Mouse (Mus musculus): ENCODE results near the gene Prickle4.
A peak's percentile ranks its signal among the peaks of the same experiment; 100 is the strongest.

Prickle4 gene

DNA sequence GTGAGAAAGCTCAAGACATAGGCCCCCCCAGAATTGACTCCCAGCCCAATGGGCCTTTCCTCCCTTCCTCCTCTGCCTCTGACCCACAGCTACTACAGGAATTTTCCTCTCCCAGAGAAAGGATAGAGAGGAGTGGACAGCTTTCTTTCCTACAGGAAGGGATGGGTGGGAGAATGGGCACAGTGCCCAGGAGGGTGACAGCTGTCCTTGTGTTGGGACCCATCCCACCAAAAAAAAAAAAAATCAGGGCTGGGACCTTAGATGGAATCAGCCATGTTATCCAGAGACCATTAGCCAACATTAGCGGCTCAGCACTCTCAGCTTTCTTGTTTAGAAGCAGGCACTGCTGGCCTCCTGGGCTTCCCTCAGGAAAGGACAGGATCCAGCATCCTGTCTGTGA lies 11.7 kb upstream of the Prickle4 start:
- DNase-seq (ENCODE audit: low read depth, low spot score) = no peak

DNA sequence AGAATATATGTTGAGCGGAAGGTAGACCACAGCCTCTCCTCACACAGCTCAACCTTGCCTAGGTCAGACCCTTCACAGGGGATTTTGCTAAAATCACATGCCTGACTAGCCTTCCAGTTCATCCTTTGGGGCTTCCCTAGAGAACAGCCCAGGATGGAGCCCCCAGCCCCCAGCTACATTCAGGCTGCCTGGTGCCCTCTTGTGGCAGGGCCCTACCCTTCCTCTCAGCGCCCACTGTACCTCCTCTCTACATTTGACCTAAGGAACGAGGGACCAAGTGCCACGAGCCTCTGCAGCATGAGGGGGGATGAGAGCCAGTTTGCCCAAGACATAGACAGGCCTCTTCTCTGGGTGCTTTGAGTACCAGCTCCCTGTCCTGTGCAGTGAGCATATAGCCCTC lies 10.2 kb upstream of the Prickle4 start:
- DNase-seq (ENCODE audit: low read depth, low spot score) = no peak

DNA sequence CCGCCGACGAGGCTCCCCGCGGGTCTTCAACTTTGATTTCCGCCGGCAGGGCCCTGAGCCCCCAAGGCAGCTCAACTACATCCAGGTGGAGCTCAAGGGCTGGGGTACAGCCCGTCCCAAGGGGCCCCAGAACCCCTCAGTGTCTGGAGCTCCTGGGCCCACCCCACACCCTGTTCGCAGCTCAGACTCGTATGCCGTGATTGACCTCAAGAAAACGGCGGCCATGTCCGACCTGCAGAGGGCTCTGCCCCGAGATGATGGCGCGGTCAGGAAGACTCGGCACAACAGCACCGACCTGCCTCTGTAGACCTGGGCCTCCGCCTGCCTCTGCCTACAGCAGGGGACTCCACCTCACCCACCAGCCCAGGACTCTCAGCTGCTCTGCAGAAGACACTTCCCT lies 9.0 kb upstream of the Prickle4 start:
- DNase-seq (ENCODE audit: low read depth, low spot score) = no peak

DNA sequence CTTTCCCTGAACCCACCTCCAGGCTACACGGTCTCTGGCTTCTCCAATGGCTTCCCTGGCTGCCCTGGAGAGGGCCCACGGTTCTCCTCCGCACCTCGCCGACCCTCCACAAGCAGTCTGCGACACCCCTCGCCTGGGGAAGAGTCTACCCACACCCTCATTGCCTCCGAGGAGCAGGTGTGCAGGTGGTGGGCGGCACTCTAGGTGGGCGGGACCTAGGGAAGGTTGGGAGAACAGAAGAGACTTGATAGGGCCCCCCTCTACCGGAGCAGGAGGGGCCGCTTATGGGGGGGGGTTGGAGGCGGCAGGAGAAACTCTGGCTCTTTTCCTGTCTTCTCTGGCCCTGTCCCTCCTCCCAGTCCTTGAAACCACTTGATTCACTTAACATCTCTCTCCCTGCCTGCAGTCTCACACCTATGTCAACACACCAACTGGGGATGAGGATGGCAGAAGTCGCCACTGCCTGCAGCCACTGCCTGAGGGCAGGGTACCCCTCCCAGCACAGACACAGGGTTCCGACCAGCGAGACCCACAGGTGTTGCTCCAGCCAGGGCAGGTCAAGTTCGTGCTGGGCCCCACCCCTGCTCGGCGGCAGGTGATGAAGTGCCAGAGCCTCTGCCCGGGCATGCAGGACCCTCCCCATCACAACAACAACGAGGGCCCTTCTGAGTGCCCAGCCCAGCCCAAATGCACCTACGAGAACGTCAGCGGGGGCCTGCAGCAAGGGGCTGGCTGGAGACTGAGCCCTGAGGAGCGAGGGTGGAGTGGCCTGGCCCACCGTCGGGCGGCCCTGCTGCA lies 8.2 kb upstream of the Prickle4 start:
- DNase-seq (ENCODE audit: low read depth, low spot score) = no peak

DNA sequence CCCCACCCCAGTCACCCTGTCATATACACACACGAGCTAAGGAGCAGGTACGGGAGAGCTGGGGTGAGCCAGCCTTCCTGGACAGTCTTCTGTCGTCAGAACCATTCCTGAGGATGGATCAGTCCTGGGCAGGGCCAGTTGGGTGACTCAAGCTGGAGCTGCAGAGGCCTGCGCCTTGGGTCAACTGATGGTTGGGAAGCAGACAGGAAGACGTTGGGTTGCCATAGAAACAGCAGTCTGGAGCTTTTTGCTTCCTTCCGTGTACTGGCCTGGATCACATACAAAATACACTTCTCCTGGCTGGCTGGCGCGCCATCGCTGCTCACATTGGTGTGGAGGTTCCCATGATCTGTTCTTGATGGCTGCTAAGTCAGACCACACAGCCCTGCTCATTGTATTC lies 7.3 kb upstream of the Prickle4 start:
- no peak for DNase-seq (ENCODE audit: low read depth, low spot score)

DNA sequence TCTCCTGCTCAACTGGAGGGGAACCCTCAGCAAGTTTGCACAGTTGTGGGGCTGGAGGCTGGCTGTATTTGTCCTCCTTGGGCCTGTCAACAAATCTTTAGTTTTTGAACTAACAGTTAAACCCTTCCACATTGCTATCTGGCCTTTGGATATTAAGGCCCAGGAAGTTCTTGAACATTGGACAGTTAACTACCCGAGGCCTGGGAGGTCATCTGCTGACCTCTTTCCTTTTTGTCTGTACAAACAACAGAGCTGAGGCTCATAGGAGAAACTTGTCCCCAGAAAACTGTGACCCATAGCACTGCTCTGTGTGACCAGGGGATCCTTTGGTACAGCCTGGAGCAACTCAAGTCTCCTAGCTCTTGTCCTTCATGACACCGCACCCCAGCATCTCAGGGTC lies 4.5 kb upstream of the Prickle4 start:
- DNase-seq (ENCODE audit: low read depth, low spot score) = no peak

DNA sequence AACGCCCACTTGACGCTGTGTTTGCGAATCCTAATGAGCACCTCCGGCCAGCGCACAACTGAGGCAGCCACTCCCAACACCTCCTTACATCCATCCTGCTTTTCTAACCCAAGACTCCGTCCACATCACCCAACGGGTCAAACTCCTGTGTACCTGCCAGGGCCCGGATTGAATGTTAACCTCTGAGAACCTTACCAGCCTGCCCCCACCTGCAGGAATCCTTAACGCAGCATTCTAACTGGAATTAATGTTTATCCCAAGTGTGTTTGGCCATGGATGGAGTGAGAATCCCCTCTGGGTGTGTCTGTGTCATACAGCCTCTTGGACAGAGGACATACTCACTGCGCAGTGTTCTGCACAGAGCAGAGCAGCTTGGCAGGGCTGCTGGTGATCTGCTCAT lies 3.6 kb upstream of the Prickle4 start:
- DNase-seq (ENCODE audit: low read depth, low spot score) = no peak

DNA sequence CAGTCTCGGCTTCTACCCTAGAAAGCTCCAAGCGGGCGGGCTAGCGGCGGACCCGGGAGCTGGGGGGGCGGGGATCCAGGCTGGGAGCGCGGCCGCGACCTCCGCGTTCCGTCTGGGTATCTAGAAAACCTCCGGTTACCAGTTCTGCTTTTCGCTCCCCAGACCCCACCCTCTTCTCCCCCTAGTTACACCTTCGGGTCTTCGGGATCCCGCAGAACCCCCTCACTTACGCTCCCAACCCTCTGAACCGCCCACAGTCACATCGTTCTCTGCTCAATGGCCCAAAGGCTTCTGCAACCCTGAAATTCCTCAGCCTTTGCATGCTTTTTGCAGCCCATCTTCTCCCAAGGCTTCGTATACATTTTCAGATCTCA lies 788 bp upstream of the Prickle4 start:
- peak; percentile 11 for DNase-seq (ENCODE audit: low read depth, low spot score)

DNA sequence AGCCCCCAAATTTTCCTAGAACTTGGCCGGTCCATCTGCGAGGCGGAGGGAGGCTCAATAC lies 264 bp downstream of the Prickle4 start, which contains the start of gene Gm21981:
TSS of gene Gm21981 (minus strand) at position 14 of the 61 bp plus-strand sequence.
- no peak for DNase-seq (ENCODE audit: low read depth, low spot score)

DNA sequence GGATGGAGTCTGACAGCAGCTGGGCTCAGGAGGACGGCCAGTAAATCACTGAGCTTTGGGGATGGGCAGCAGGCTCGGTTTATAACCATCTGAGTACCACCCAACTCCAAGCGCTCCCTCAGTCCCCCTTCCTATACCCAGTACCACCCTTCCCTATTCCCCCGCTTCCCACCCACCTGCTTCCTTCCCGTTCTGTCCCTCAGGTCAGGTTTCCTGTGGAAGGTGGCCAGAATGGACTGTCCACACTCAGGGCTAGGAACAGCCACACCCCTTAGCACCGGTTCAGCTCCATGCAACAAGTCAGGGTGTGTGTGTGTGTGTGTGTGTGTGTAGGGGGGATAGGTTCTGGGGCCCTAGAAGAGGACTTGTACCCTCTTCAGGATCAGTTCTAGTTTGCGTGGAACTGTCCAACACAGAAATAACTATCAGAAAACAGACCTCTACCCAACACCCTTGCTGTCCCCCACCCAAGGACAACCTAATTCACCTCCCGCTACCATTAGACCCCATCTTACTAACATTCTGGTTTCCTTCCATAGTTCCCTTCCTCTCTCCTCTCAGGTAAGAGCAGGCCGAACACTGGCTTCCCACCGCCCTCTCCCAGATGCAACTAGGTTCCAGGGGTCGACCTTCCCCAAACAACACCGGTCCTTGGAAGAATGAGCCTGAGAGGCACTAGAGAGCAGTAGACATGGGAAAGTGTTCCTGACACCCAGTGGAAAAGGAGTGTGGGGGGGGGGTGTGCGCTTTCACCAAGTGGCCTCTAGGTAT lies 680 bp downstream of the Prickle4 start:
- DNase-seq (ENCODE audit: low read depth, low spot score) = no peak

DNA sequence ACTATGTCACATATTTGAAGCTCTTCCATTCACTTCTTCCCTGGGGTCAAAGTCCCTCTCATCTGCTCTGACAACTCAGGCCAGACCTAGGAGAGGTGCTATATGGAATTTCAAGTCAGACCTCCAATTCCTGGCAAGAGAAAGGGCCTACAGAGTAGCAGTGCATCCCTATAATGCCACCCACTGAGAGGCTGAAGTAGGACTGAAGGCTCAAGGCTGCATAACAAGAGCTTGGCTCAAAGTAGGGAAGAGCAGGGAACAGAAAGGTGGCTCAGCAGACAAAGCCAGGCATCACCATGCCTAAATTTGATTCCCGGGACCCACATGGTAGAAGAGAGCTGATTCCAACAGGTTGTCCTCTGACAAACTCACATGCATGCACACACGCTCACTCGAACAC lies 2.9 kb downstream of the Prickle4 start:
- DNase-seq (ENCODE audit: low read depth, low spot score) = no peak

DNA sequence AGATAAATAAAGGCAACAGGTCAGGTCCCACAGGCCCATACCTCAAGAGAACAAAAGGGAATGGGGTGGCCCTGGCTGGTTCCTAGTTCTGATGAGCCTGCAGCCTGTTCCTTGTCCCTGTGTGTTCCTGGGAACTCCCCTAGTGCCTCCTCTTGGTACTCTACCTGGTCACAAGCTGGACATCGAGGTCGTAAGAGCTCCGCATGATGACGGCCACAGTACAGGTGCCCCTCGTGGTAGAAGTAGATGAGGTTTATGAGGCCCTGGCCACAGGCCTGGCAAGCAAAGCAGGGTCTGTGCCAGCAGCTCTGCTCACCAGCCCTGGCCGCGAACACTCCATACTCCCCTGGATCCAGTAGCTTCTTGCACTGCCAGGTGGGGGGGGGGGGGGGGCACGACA lies 4.6 kb downstream of the Prickle4 start:
- no peak for DNase-seq (ENCODE audit: low read depth, low spot score)

DNA sequence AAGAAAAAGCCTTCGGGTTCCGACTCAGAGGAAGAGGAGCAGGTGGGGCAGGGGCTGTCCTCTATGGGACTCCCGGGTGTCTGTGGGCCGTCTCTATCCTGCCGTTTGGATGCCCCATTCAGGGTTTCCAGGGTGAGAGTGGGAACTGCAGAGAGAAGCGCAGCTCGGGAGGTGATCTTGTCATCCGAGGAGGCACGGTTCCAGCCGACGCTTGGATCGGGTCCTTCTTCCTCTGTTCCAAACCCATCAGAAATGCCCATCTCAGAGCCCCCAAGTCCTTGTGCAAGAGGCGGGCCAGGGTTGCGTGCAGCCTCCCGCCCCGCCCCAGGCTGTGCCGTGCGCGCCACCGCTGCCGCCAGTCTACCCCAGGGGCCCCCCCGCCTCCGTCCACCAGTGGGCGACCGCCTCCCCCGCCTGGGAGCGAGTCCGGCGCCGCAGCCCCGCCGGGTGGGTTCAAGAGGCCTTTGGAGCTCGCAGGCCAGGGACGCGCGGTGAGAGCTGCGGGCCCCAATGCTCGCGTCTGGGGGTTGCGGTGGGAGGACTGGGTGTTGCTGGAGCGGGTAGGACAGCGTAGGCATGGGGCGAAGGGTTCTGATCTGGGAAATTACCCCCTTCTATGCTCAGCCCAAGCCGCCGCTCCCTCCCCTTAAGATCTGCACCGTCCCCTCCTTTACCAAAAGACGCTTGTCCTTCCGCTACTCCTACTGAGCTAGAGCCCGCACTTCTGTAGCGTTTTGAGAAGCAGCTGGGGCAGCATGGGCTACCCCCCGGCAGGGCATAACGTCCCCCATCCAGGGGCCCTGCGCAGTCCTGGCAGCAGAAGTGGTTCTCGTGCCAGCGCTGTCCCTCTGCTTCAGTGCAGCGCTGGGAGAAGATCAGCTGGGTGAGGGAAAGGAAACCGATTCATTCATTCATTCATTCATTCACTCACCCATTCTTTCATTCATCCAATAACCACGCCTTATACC lies 5.6 kb downstream of the Prickle4 start, which contains the start of gene Frs3:
TSS of gene Frs3 (plus strand) at position 423 of the 968 bp plus-strand sequence.
- peak; percentile 51 for DNase-seq (ENCODE audit: low read depth, low spot score)

DNA sequence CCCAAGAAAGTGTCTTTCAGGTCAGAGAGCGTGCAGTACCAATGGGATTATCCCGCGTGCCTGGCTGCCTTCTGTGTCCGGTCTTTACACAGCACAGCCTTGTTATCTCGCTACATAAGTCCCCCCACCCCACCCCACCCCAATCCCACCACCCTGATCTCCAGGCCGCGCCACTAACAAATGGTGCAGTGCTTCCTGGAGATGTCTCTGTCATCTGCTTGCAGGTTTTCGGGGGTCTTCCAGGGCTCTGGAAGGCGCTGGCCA lies 6.3 kb downstream of the Prickle4 start, which contains the start of gene Tomm6:
TSS of gene Tomm6 (minus strand) at position 43 of the 264 bp plus-strand sequence.
- DNase-seq (ENCODE audit: low read depth, low spot score) = no peak

DNA sequence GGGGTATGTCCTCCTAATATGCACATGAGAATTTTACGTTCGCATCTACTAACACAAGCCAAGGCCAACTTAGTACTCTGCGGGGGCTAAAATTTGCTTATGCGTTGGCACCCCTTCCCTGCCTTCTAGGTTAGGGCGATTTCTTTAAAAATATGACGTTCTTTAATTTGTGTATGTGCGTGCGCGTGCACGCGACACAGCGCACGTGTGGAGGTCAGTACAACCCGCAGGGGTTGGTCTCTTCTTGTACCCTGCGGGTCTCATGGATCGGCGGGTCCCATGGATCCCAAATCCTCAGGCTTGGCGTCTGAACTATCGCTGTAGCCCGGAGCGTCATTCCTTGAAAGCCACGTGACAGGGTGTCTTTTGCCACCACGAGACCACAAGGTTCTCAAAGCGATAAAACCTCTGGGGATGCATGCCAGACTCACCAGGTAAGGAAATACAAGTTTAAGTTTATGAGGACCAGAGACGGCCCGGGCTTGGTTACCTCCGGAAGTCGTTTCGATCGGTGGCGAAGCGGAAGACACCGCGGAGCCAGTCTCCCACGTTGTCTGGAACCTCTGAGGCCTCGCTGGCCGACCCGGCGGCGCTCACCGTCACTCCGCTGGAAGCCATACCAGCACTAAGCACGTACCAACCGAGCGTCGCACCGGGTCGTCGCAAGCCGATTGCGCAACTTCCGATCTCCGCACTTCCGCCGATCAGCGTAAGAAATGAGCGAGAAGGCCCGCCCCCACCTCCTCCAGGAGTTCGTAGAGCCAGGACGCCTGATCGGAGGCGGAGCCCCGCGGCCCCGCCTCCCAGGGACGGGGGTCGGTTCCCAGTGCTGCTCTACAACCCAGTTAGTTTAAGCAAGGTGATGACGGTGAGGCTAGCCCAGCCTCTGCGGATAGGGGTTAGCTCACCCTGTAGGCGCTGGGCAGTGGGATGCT lies 6.9 kb downstream of the Prickle4 start:
- peak; percentile 94 for DNase-seq (ENCODE audit: low read depth, low spot score)

DNA sequence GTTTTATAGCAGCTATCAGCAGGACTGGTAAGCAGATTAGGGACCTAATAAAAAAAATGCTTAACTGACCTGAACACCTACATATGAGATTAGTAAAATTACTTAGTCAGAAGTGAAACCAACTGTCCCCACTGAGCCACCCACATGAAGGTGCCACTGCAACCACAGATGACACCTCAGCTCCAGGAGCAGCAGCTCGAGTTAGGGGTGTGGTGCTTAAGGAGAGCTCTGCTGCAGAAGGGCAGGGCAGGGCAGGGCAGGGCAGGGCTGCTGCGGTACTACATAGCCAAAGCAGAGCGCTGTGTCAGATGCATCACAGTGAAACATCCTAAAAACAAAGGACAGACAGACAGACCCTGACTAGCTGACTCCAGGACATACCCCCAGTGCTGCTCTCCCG lies 11.7 kb downstream of the Prickle4 start:
- no peak for DNase-seq (ENCODE audit: low read depth, low spot score)

DNA sequence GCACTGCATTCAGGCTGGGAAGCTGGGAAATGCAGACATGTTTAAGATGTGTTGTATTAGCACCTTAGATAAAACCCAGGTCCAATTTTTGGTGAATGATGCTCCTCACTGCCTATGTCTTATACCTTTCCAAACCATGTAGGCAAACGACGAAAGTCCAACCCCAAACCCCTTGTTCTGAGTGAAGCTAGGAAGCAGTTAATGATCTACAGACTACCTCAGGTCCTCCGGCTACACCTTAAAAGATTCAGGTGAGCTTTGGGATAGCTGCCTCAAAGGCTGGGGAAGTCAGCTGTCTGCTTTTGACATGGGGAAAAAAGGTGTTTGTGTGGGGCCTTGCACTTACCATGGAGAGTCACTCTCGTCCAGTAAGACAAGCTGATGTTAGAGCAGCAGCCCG lies 15.8 kb downstream of the Prickle4 start:
- DNase-seq (ENCODE audit: low read depth, low spot score) = no peak

DNA sequence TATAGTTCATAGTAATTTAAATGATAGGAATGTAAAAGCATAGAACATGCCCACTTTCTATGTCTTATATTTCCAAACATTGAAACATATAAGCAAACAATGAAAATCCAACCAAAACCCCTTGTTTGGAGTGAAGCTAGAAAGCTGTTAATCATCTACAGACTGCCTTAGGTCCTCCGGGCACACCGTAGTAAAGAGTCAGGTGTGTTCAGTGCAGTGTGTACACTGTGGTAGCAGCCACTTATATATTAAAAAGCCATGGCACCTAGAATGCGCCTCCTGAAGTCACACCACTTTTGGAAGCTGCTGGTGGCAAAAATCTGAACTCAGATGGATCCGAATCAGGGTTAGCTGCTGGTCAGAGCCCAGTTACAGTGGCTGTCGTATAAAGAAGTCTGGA lies 16.3 kb downstream of the Prickle4 start:
- no peak for DNase-seq (ENCODE audit: low read depth, low spot score)

DNA sequence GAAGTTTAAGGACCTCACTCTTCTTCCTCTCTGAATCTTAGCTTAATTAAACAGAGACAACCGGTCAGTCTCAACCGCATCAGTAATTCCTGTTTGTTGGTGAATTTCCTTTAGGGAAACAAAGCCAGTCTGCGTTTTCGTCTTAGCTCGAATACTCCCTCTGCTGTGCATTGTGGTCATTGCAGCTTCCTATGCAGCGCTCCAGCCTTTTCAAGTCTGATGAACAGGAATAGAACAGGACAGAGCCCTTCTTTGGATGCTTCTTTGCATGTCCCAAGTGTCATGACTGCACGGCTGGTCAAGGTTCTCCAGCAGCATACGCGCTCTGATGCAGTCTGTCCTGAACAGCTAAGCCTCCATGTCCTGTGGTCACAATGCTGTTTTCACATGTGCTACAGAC lies 18.0 kb downstream of the Prickle4 start:
- DNase-seq (ENCODE audit: low read depth, low spot score) = peak; percentile 63

DNA sequence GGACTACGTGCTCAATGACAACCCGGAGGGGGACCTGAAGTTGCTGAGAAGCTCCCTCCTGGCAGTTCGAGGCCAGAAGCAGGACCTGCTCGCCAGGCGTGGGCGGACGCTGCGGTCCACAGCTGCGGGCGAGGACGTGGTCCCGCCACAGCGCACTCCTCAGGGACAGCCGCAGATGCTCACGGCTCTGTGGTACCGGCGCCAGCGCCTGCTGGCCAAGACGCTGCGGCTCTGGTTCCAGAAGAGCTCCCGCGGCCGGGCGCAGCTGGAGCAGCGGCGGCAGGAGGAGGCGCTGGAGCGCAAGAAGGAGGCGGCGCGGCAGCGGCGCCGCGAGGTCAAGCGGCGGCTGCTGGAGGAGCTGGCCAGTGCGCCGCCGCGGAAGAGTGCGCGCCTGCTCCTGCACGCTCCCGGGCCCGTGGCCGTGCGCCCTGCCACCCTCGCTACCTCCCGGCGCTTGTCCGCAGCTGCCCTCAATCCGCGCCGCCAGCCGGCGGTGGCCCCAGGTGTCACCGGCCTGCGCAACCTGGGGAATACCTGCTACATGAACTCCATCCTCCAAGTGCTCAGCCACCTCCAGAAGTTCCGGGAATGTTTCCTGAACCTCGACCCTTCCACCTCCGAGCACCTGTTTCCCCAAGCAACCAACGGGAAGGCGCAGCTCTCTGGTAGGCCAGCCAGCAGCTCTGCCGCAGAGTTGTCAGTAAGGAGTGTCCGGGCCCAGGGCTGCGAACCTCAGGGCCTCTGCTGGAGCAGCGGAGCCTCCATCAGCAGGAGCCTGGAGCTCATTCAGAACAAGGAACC lies 22.0 kb downstream of the Prickle4 start:
- DNase-seq (ENCODE audit: low read depth, low spot score) = peak; percentile 54

DNA sequence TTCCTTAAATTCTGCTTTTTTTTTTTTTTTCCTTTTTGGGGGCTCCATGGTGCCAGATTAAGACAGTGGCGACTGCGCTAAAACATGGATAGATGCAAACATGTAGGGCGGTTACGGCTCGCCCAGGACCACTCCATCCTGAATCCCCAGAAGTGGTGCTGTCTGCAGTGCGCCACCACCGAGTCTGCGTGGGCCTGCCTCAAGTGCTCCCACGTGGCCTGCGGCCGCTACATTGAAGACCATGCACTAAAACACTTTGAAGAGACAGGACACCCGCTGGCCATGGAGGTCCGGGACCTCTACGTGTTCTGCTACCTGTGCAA lies 22.6 kb downstream of the Prickle4 start:
- DNase-seq (ENCODE audit: low read depth, low spot score) = no peak
